Mouse (Mus musculus) stomach, embryonic 15.5 days (tissue): ENCODE results near the gene Mgrn1. TPM values are rescaled to one million over a fixed set of nuclear protein-coding genes. Genes with fewer than 3 reads are reported as not detected.

ENCODE experiments used
- ATAC-seq: fragments of 200-750 bp; cut with Nextera tagmentation; 2 replicates; pipeline ENCODE4 v1.8.0; 2017; ENCODE audit warnings: low read depth, moderate number of reproducible peaks, moderate TSS enrichment; ENCODE audit not compliant: insufficient read depth, low FRiP score
- H3K27ac ChIP-seq: fragments of 300-500 bp; sonication (generic); 2 replicates; pipeline ENCODE4 v1.5.1; 2015; ENCODE audit warnings: mild to moderate bottlenecking, inconsistent platforms
- H3K27me3 ChIP-seq: fragments of 300-500 bp; sonication (generic); replicated peaks from 2 replicates; pipeline ENCODE4 v1.6.1; 2015; ENCODE audit warnings: inconsistent platforms
- H3K36me3 ChIP-seq: fragments of 300-500 bp; sonication (generic); 2 replicates; pipeline ENCODE4 v1.6.1; 2015; ENCODE audit warnings: inconsistent platforms
- H3K4me1 ChIP-seq: fragments of 300-500 bp; sonication (generic); 2 replicates; pipeline ENCODE4 v1.6.1; 2015; ENCODE audit warnings: inconsistent platforms
- H3K4me2 ChIP-seq: fragments of 300-500 bp; sonication (generic); 2 replicates; pipeline ENCODE4 v1.6.1; 2015; ENCODE audit warnings: mild to moderate bottlenecking, inconsistent platforms
- H3K4me3 ChIP-seq: fragments of 300-500 bp; sonication (generic); replicated peaks from 2 replicates; pipeline ENCODE4 v1.5.1; 2015; ENCODE audit warnings: inconsistent platforms
- H3K9ac ChIP-seq: fragments of 300-500 bp; sonication (generic); 2 replicates; pipeline ENCODE4 v1.6.1; 2015; ENCODE audit warnings: inconsistent platforms
- H3K9me3 ChIP-seq: fragments of 300-500 bp; sonication (generic); 2 replicates; pipeline ENCODE4 v1.6.1; 2016; ENCODE audit warnings: inconsistent platforms
- WGBS: fragments of 180-500 bp; shearing (Covaris S2); methylation state at CpG from one replicate; pipeline ENCODE4 v1.1.7; 2015; 5-methylcytosine and 5-hydroxymethylcytosine counted together
- polyA plus RNA-seq: library from polyadenylated mRNA; unstranded; fragments of >200 nt; fragmentation: Nextera tagmentation; extraction: Ambion mirVana; gene quantifications from 2 replicates; pipeline ENCODE4 v1.2.1, GENCODE M21; 2015

The Mgrn1 gene
- polyA plus RNA-seq, 1 experiment from 2014 or later: 75.7 TPM

DNA sequence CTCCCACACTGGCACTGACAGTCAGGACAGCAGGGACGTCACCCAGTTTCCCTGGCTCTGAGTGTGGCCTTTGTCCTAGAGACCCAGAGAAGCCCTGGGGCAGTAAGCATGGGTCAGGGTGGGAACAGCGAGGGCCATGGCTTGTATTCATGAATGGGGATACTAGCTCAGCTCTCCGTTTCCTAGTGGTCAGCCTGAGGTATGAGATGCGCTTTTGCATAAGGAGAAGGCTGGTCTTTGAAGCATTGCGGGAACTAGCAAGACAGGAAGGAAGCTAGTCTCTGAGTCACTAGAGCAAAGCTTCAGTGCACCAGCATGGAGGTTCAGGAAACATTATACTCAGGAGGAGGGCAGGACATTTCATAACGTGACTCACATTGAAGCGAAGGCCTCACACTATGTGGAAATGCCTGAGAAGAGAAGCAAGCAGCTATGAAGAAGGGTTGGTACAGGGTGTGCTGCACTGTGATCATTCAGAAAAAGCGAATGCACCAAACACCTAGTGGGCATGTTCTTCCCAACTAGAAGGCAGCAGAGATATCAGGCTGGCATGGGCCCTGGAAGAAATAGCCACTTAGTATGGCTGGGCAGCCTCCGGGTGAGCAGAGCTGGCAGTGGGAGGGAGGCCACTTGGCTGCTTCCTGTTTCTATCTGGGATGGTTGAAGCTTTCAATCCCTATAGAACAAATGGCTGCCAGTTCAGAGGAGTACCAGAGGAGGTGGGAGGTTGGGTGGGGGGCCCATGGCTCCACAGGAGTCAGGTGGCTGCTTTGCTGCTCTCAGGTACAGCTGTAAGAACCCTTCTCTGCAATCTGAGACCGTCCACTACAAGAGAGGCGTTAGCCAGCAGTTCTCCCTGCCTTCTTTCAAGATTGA, 27.1 kb downstream of the Mgrn1 start:
- Histone ChIP-seq H3K9me3 (no peaks in the 10 kb centered on the region), H3K27ac (peak overlapping the region; percentile 59), H3K27me3 (no peaks in the 10 kb centered on the region), H3K4me1 (peaks cover 5% of the 10 kb centered on the region; the same call in 1 of the 2 replicates), H3K36me3 (peaks cover 36% of the 10 kb centered on the region), H3K9ac (no peak overlapping the region), H3K4me3 (no peak overlapping the region), H3K4me2 (no peak overlapping the region)
- WGBS: 67% methylated on average over 11 of the region's 11 CpGs
- ATAC-seq: 0 out of 2 replicates have a peak, but pooled peaks have one; percentile 7

DNA sequence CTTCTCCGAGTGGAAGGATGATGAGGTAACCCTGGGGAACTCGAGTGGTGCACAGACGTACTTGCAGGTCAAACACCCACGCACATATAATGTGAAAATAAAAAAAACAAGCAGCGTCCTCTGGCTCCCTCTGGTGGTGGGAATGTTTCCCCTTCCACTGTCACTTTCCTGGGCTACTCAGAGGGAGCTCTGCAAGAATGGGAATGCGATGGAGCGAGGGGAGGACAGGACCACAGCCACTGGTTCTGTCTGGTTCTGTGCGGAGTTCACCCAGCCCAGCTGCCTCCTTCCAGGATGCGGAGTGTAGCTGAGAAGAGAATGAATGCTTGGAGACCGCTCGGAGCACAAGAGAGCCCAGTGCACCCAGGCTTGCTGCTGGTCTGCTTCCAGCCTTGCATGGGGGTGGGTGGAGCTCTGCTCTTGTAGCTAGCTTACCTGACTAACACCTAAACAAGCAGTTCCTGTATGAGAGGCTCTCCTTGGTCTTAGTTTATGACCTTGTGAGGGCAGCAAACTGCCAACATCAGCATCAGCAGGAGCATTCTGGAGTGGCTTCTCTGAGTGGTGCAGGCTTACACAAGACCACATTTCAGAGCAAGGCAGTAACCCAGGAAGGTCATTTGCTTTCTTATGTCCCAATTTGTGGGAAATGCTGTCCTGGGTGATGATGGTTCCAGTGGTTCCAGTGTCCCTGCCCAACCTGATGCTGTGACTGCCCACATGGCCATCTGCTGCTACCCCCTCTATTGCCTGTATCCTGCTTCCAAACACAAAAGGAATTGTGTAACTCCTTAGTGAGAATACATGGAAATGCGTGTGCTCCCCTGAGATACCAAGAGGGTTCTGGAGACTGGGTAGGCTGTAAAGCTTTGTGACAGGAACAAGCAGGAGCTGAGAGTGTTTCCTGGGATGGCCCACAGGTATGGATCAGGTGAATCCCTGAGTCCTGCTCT, 28.0 kb downstream of the Mgrn1 start:
- Histone ChIP-seq H3K4me1 (peaks cover 5% of the 10 kb centered on the region; the same call in 1 of the 2 replicates), H3K4me3 (no peak overlapping the region), H3K36me3 (peaks cover 33% of the 10 kb centered on the region), H3K9ac (no peak overlapping the region), H3K27ac (0 out of 2 replicates have a peak overlapping the region, but pooled peaks have one; percentile 49), H3K4me2 (no peak overlapping the region), H3K27me3 (no peaks in the 10 kb centered on the region), H3K9me3 (no peaks in the 10 kb centered on the region)
- ATAC-seq: peak; percentile 57; the same call in 1 of the 2 replicates
- 32% methylated on average over 12 of the region's 12 CpGs for WGBS

DNA sequence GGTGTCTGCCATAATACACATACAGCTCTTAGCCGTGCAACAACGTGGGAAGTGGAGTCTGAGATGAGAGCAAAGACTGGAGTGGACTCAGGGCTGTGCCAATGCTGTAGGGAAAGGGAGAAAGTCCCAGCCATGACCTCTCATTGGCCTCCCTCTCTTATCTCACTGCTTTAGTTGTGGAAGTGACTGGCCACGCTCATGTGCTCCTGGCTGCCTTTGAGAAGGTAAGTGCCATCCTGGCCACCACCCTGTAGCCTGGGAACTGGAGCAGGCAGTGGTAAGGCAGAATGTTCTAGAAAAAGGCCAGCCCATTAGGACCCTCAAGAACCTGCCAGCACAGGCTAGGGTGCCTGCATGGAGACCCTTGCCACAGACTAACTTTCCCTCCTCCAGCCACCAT, 29.9 kb downstream of the Mgrn1 start:
- Histone ChIP-seq H3K4me3 (no peak overlapping the region), H3K27me3 (no peaks in the 10 kb centered on the region), H3K9ac (no peak overlapping the region), H3K4me1 (peaks cover 5% of the 10 kb centered on the region; the same call in 1 of the 2 replicates), H3K4me2 (no peak overlapping the region), H3K27ac (no peak overlapping the region), H3K9me3 (no peaks in the 10 kb centered on the region), H3K36me3 (peaks cover 35% of the 10 kb centered on the region)
- WGBS: 85% methylated on average over 3 of the region's 3 CpGs
- ATAC-seq: no peak

DNA sequence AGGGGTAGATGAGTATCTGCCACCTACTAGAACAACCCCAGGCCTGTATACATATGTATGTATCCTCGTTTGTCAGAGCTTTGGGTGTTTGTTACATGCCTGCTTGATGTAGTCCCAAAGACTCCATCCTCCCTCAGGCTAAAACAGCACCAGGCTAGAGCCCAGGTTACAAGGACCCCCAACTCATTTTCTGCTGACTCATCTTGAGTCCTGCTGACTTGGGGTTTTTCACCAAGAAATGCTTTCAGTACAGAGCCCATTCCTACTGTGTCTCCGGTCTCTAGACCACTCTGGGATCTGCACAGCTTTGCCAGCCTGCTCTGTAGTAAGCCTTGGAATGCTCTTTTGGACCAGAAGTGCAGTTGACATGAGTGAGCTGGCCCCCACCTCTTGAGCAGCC, 30.6 kb downstream of the Mgrn1 start:
- Histone ChIP-seq H3K9me3 (no peaks in the 10 kb centered on the region), H3K4me3 (no peak overlapping the region), H3K9ac (no peak overlapping the region), H3K27me3 (no peaks in the 10 kb centered on the region), H3K36me3 (peaks cover 29% of the 10 kb centered on the region), H3K4me2 (no peak overlapping the region), H3K27ac (no peak overlapping the region), H3K4me1 (peaks cover 5% of the 10 kb centered on the region; the same call in 1 of the 2 replicates)
- ATAC-seq: no peak
- WGBS: 78% methylated on average over 2 of the region's 2 CpGs

DNA sequence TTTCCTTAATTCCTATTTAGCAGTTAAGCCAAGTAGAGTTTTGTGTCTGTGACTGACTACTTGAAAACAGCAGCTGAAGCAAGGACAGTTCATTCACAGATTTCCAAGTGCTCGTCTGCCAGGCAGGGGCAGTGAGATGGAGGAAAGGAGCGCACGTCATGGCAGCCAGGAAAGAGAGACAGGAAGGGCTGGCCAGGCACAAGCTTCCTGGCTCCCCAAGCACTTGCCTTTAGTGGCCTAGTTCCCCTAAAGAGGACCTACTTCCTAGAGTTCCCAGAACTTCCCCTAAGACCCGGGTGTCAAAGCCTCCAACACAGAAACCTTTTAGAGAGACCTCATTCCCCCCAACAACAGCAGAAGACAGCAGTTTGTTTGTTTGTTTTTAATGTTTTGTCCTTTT, 34.5 kb downstream of the Mgrn1 start:
- Histone ChIP-seq H3K4me3 (no peak overlapping the region), H3K36me3 (peaks cover 49% of the 10 kb centered on the region), H3K27me3 (no peaks in the 10 kb centered on the region), H3K4me1 (no peaks in the 10 kb centered on the region), H3K9ac (no peak overlapping the region), H3K4me2 (no peak overlapping the region), H3K27ac (no peak overlapping the region), H3K9me3 (no peaks in the 10 kb centered on the region)
- ATAC-seq: no peak
- 75% methylated on average over 4 of the region's 4 CpGs for WGBS

DNA sequence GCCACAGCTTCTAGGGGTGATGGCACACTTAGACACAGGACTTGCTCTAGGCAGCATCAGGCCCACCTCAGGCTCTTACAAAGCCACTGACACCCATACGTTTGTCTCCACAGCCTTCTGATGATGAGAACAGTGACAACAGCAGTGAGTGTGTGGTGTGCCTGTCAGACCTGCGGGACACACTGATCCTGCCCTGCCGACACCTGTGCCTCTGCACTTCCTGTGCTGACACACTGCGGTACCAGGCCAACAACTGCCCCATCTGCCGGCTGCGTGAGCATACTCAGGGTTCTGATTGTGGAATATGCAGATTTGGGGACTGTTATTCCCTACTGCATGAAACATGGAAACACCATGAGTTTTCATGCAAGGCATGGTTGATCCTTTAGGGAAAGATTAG, 36.4 kb downstream of the Mgrn1 start:
- H3K4me1 ChIP-seq: no peaks in the 10 kb centered on the region
- no peak overlapping the region for H3K9ac ChIP-seq
- no peaks in the 10 kb centered on the region for H3K9me3 ChIP-seq
- ATAC-seq: no peak
- 91% methylated on average over 6 of the region's 6 CpGs for WGBS
- H3K27ac ChIP-seq: no peak overlapping the region
- H3K4me2 ChIP-seq: no peak overlapping the region
- peaks cover 61% of the 10 kb centered on the region for H3K36me3 ChIP-seq
- no peak overlapping the region for H3K4me3 ChIP-seq
- no peaks in the 10 kb centered on the region for H3K27me3 ChIP-seq

DNA sequence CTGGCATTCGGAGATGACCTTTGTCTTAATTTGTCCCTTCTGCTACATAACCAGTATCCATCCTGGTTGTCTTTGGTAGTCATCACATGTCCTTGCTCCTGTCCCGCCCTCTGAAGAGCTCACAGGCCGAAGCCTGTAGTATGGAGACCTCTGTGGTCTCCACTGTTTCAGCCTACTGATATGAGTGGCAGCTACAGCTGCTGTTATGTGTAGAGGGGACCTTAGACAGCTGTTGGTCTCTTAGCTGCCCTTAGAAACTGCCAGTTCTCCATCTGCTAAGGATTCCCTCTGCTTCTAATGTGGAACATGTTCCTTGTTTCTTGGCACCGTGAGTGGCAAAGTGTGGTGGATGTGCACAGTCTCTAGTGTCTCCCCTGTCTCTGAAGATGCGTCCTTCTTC, 37.9 kb downstream of the Mgrn1 start:
- H3K27ac ChIP-seq: no peak overlapping the region
- H3K9ac ChIP-seq: no peak overlapping the region
- no peak for ATAC-seq
- peaks cover 66% of the 10 kb centered on the region for H3K36me3 ChIP-seq
- 91% methylated on average over 5 of the region's 5 CpGs for WGBS
- H3K9me3 ChIP-seq: no peaks in the 10 kb centered on the region
- no peaks in the 10 kb centered on the region for H3K4me1 ChIP-seq
- H3K4me3 ChIP-seq: no peak overlapping the region
- H3K4me2 ChIP-seq: no peak overlapping the region
- H3K27me3 ChIP-seq: no peaks in the 10 kb centered on the region

DNA sequence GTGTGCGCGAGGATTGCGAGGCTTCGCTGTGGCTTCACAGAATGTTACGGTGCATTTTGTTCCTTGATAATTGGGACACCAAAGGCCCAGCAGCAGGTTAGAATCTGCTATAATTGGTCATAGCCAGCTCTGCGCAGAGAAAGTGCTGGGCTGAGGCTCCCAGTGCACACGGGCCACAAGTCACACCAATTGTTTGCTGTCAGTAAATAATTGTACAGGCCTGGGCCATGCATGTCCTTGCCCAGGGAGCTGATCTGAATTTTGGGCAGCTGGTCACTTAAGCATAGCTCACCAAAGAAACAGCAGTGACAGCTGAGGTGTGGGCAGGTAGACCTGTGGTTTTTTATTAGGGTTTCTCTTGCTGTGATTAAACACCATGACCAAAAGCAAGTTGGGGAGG, 41.9 kb downstream of the Mgrn1 start:
- Histone ChIP-seq H3K9me3 (no peaks in the 10 kb centered on the region), H3K27ac (no peak overlapping the region), H3K36me3 (peaks cover 79% of the 10 kb centered on the region), H3K4me2 (no peak overlapping the region), H3K9ac (no peak overlapping the region), H3K27me3 (no peaks in the 10 kb centered on the region), H3K4me1 (no peaks in the 10 kb centered on the region), H3K4me3 (no peak overlapping the region)
- no peak for ATAC-seq
- WGBS: 89% methylated on average over 7 of the region's 7 CpGs

DNA sequence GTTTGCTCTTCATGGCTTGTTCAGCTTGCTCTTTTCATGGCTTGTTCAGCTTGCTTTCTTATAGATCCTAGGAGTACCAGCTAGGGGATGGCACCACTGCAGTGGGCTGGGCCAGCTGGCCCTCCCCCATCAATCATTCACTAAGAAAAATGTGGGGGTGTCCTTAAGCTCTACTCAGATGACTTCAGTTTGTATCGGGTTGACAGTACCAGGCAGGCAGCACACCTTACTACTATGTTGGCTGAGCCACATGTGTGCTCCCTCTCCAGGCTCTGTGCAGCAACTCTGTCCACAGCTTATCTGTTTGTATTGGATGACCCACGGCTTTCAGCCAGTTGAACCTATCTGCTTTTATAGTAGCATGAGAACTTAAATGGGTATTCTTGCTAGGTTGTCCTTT, 42.4 kb downstream of the Mgrn1 start:
- H3K4me3 ChIP-seq: no peak overlapping the region
- no peaks in the 10 kb centered on the region for H3K9me3 ChIP-seq
- peaks cover 79% of the 10 kb centered on the region for H3K36me3 ChIP-seq
- no peaks in the 10 kb centered on the region for H3K27me3 ChIP-seq
- ATAC-seq: no peak
- no peaks in the 10 kb centered on the region for H3K4me1 ChIP-seq
- H3K9ac ChIP-seq: no peak overlapping the region
- H3K4me2 ChIP-seq: no peak overlapping the region
- H3K27ac ChIP-seq: no peak overlapping the region
- WGBS: 68% methylated on average over 2 of the region's 2 CpGs

DNA sequence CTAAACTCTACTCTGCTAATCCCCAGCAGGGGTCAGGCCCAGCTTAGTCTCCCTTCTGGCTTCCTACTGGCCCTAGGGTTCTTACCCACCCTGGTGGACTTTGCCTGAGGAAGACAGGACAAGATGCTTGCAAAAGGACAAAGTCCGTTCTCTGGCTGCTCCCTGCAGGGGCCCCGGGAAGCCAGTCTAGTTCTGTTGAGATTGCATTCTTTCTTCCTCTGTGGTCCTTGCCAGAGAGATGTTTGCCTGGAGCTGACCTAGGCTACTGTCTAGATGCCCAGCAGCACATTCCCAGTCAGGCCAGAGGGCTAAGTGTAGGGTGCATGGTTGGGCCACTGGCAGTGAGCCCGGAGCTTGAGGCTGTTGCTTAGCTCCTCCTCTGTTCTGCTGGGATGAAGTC, 46.4 kb downstream of the Mgrn1 start:
- H3K9ac ChIP-seq: no peak overlapping the region
- 84% methylated on average over 3 of the region's 3 CpGs for WGBS
- no peaks in the 10 kb centered on the region for H3K9me3 ChIP-seq
- H3K4me1 ChIP-seq: no peaks in the 10 kb centered on the region
- H3K27me3 ChIP-seq: no peaks in the 10 kb centered on the region
- no peak overlapping the region for H3K4me2 ChIP-seq
- no peak overlapping the region for H3K27ac ChIP-seq
- no peak for ATAC-seq
- peaks cover 64% of the 10 kb centered on the region for H3K36me3 ChIP-seq
- H3K4me3 ChIP-seq: no peak overlapping the region

DNA sequence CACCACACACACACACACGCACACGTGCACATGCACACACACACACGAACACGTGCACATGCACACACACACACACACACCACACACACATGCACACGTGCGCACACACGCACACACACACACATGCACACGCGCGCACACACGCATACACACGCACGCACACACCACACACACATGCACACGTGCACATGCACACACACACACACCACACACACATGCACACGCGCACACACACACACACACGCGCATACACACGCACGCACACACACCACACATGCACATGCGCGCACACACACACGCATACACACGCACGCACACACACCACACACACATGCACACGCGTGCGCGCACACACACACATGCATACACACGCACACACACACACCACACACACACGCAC, 49.4 kb downstream of the Mgrn1 start:
- Histone ChIP-seq H3K27ac (no peak overlapping the region), H3K4me1 (peaks cover 10% of the 10 kb centered on the region), H3K9me3 (no peaks in the 10 kb centered on the region), H3K27me3 (no peaks in the 10 kb centered on the region), H3K9ac (no peak overlapping the region), H3K36me3 (peaks cover 58% of the 10 kb centered on the region), H3K4me3 (no peak overlapping the region), H3K4me2 (no peak overlapping the region)
- 98% methylated on average over 31 of the region's 31 CpGs for WGBS
- no peak for ATAC-seq
